Mouse (Mus musculus) lung, postnatal 0 days (tissue): ENCODE measurements around the gene Opn1sw. TPM values are rescaled to one million over a fixed set of nuclear protein-coding genes. Genes with fewer than 3 reads are reported as not detected.
"Not testable (repeated sequence)": the region's sequence is repeated elsewhere in the genome, so short reads cannot be mapped to it uniquely, and the experiment has no call there.

Experiments
- ATAC-seq: fragments of 200-750 bp; cut with Nextera tagmentation; 2 replicates; pipeline ENCODE4 v1.8.0; 2017; ENCODE audit warnings: moderate library complexity
- DNase-seq: peaks from one replicate; pipeline ENCODE4 v3.0.0-alpha.2; 2016; ENCODE audit warnings: low spot score
- H3K27ac ChIP-seq: fragments of 300-500 bp; sonication (generic); 2 replicates; pipeline ENCODE4 v1.5.1; 2014; ENCODE audit warnings: antibody characterized with exemption, mild to moderate bottlenecking, low read length, mixed read lengths
- H3K27me3 ChIP-seq: fragments of 300-500 bp; sonication (generic); replicated peaks from 2 replicates; pipeline ENCODE4 v1.6.1; 2014; ENCODE audit warnings: low read length, mixed read lengths; ENCODE audit not compliant: insufficient read depth
- H3K36me3 ChIP-seq: fragments of 300-500 bp; sonication (generic); 2 replicates; pipeline ENCODE4 v1.6.1; 2014; ENCODE audit warnings: low read length, mixed read lengths; ENCODE audit not compliant: insufficient read depth
- H3K4me1 ChIP-seq: fragments of 300-500 bp; sonication (generic); 2 replicates; pipeline ENCODE4 v1.6.1; 2014; ENCODE audit warnings: antibody characterized with exemption, low read depth, low read length, mixed read lengths; ENCODE audit not compliant: insufficient read depth
- H3K4me2 ChIP-seq: fragments of 300-500 bp; sonication (generic); replicated peaks from 2 replicates; pipeline ENCODE4 v1.6.1; 2014; ENCODE audit warnings: low read depth, mild to moderate bottlenecking, low read length, moderate library complexity, mixed read lengths
- H3K4me3 ChIP-seq: fragments of 300-500 bp; sonication (generic); 2 replicates; pipeline ENCODE4 v1.5.1; 2014; ENCODE audit warnings: low read depth, low read length
- H3K9ac ChIP-seq: fragments of 300-500 bp; sonication (generic); replicated peaks from 2 replicates; pipeline ENCODE4 v1.6.1; 2014; ENCODE audit warnings: low read depth, mild to moderate bottlenecking
- H3K9me3 ChIP-seq: fragments of 300-500 bp; sonication (generic); 2 replicates; pipeline ENCODE4 v1.6.1; 2016; ENCODE audit warnings: low read length, mixed read lengths
- CTCF ChIP-seq: IDR thresholded peaks from 2 replicates; pipeline ENCODE4 v1.5.1; 2016; ENCODE audit warnings: antibody characterized with exemption, mild to moderate bottlenecking
- EP300 ChIP-seq: IDR thresholded peaks from 2 replicates; pipeline ENCODE4 v1.6.1; 2016; ENCODE audit warnings: antibody characterized with exemption, mild to moderate bottlenecking, control low read depth
- WGBS: fragments of 180-500 bp; shearing (Covaris S2); extraction: QIAGEN DNeasy Blood & Tissue Kit; methylation state at CpG from one replicate; pipeline ENCODE4 v1.1.7; 2014; 5-methylcytosine and 5-hydroxymethylcytosine counted together
- microRNA-seq: library from miRNA; unstranded; fragments of <30 nt; microRNA quantifications from one replicate; pipeline ENCODE4, GENCODE M21; 2016
- polyA plus RNA-seq: library from polyadenylated mRNA; unstranded; fragments of >200 nt; fragmentation: Nextera tagmentation; extraction: Ambion mirVana; gene quantifications from 2 replicates; pipeline ENCODE4 v1.2.1, GENCODE M21; 2015

Gene Opn1sw
- polyA plus RNA-seq, 1 experiment from 2014 or later, result 0.30 TPM

DNA sequence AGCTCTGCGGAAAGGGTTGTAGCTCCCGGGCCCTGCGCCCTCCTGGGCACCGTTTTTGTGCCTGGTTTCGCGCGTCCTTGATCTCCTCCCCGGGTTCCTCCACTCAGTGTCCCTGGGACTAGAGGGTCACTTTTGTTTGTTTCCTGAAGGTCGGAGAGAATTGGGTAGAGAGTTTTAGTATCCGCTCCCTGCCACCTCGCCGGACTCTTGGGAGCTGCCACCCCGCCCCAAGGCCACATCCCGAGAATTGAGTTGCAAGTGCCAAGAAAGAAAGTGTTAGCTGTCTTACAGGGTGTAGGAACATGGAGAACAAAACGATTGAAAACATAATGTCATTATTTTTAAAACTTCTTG is 39.9 kb downstream of the Opn1sw start:
- Histone ChIP-seq H3K4me1 (peaks cover 5% of the 10 kb centered on the region; the same call in 1 of the 2 replicates), H3K36me3 (no peaks in the 10 kb centered on the region), H3K4me3 (peak overlapping the region; percentile 85), H3K9me3 (no peaks in the 10 kb centered on the region), H3K9ac (peak overlapping the region; percentile 92), H3K27ac (peak overlapping the region; percentile 88), H3K27me3 (no peaks in the 10 kb centered on the region), H3K4me2 (peak overlapping the region; percentile 56)
- peak; percentile 14 for ATAC-seq
- under 1% methylated on average over 15 of the region's 15 CpGs for whole genome bisulfite sequencing
- peak; percentile 56 for DNase-seq
- no peak for TF ChIP-seq CTCF
- TF ChIP-seq EP300, result no peak

DNA sequence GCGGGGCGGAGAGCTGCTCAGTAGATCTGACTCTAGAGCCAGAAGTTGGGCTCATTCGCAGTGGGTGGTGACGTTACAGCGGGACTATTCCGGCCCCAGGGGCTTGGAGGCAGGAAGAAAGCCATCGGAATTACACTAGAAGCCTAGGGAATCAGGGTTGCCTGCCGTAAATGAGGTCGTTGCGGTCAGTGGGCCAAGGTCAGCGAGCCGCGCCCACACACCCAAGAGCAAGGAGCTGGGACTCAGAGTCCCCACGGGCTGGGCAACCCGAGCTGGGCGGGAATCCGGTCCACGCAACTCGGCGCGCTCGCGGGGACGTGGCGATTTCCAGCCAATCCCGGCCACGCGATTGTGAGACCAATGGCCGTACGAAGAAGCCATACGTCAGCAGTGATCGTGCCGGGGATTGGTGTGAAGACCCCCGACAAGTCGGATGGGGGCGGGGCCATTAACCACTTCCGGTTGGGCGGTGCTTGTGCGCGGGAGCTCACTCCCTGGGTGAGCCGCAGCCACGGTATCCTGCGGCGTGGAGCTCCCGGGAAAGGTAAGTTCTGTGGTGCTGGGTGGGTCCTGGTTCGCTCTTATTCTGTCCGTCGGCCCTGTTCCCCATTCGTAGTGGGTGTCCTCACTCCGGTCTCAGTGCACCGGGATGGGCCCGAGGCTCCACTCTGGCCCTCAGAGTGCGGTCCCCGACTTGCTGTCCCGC is 40.5 kb downstream of the Opn1sw start, which contains the start of gene Calu:
TSS of gene Calu (plus strand) at position 405 of the 706 bp plus-strand sequence.
- under 1% methylated on average over 55 of the region's 55 CpGs for WGBS
- no peaks in the 10 kb centered on the region for H3K9me3 ChIP-seq
- no peaks in the 10 kb centered on the region for H3K27me3 ChIP-seq
- H3K4me2 ChIP-seq, result peak within 1 kb of the TSS; percentile 56
- ATAC-seq (peak; percentile 99), DNase-seq (peak; percentile 99)
- no peaks in the 10 kb centered on the region for H3K36me3 ChIP-seq
- TF ChIP-seq EP300 (no peak), CTCF (no peak)
- peak within 1 kb of the TSS; percentile 88 for H3K27ac ChIP-seq
- peak within 1 kb of the TSS; percentile 85 for H3K4me3 ChIP-seq
- H3K4me1 ChIP-seq, result peaks cover 5% of the 10 kb centered on the region; the same call in 1 of the 2 replicates
- peak within 1 kb of the TSS; percentile 92 for H3K9ac ChIP-seq

DNA sequence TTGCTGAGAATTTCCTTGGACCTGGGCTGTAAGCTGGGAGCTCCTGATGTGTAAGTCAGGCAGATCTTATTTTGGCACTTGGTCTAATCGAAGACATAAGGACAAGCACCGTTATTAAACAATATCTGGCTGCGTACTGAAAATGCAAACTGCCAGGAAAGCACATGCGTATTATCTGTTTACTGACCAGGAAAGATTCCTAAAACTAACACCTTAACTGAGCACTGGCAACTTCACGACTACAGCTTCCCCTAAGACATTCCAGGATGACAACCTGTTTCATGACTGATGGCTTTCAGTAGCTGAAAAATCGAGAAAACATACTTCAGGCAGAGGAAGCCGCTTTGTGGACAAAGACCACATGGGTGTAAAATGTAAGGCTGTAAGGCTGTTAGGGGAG is 41.1 kb downstream of the Opn1sw start:
- Histone ChIP-seq H3K36me3 (no peaks in the 10 kb centered on the region), H3K9me3 (no peaks in the 10 kb centered on the region), H3K4me2 (peak overlapping the region; percentile 56), H3K27ac (peak overlapping the region; percentile 84), H3K27me3 (no peaks in the 10 kb centered on the region), H3K4me1 (peaks cover 5% of the 10 kb centered on the region; the same call in 1 of the 2 replicates), H3K9ac (peak overlapping the region; percentile 45), H3K4me3 (peak overlapping the region; percentile 85)
- DNase-seq (no peak), ATAC-seq (no peak)
- 16% methylated on average over 7 of the region's 7 CpGs for WGBS
- no peak for TF ChIP-seq CTCF
- TF ChIP-seq EP300, result no peak

DNA sequence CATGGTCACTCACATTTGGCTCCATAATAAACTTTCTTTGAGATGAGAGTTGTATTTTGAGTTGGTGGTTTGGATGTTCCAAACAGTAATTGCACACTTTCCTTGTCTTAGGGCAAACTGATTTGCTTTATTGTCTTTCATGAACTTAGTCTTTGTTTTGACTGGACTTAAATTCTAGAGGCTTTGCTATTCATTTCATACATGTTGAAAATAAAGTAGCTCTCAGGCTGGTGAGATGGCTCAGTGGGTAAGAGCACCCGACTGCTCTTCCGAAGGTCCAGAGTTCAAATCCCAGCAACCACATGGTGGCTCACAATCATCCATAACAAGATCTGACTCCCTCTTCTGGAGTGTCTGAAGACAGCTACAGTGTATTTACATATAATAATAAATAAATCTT is 41.8 kb downstream of the Opn1sw start:
- not testable (repeated sequence) for H3K4me1 ChIP-seq, H3K4me3 ChIP-seq, H3K4me2 ChIP-seq, H3K9ac ChIP-seq, H3K36me3 ChIP-seq, H3K27ac ChIP-seq, H3K27me3 ChIP-seq, ATAC-seq, H3K9me3 ChIP-seq, DNase-seq
- 98% methylated on average over 2 of the region's 2 CpGs for WGBS

DNA sequence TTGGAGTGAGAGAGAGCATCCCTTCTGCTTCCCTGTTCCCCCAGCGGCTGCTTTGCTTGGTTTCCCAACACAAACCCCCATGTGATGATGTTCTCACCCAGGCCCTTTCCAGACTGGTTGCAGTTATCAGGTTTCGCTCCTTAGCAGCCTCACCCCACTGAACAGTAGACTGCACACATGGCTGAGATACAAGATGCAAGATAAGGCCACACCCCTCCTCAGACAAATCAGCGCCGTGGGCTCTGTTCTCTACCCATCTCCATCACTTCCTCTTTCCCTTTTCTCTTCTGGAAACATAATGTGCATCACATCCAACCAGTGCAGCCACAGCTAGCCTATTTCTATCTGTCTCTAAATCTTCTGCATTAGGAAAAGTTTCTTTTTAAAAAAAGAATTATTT is 58.8 kb downstream of the Opn1sw start:
- DNase-seq (no peak), ATAC-seq (no peak)
- WGBS, result 50% methylated on average over 4 of the region's 4 CpGs
- Histone ChIP-seq H3K9ac (no peak overlapping the region), H3K4me3 (no peak overlapping the region), H3K4me2 (no peak overlapping the region), H3K36me3 (no peaks in the 10 kb centered on the region), H3K4me1 (no peaks in the 10 kb centered on the region), H3K27me3 (no peaks in the 10 kb centered on the region), H3K9me3 (no peaks in the 10 kb centered on the region), H3K27ac (no peak overlapping the region)
- TF ChIP-seq EP300, result no peak

DNA sequence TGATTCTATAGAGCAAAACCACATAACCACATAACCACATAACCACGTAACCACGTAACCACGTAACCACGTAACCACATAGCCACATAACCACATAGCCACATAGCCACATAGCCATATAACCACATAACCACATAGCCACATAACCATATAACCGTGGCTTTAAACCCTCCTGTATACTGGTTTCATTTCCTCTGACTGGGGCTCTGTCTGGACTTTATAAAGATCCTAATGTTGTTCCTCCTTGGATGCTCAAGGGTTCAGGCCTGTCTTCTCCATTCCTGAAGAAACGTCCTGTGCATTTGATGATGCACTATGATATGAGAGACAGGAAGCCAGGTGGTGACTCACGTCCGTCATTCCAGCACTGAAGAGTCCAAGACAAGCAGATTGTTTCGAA is 61.3 kb downstream of the Opn1sw start:
- H3K4me2 ChIP-seq, result no peak overlapping the region
- WGBS, result 80% methylated on average over 9 of the region's 9 CpGs
- H3K4me3 ChIP-seq, result no peak overlapping the region
- no peak overlapping the region for H3K27ac ChIP-seq
- no peak overlapping the region for H3K9ac ChIP-seq
- no peaks in the 10 kb centered on the region for H3K9me3 ChIP-seq
- H3K27me3 ChIP-seq, result no peaks in the 10 kb centered on the region
- DNase-seq (no peak), ATAC-seq (no peak)
- no peaks in the 10 kb centered on the region for H3K36me3 ChIP-seq
- no peak for TF ChIP-seq EP300
- no peak for TF ChIP-seq CTCF
- H3K4me1 ChIP-seq, result no peaks in the 10 kb centered on the region

Small RNAs within 50 kb of the gene (microRNA-seq; reads per million reads assigned to microRNA genes)
- not detected for gene Gm26220
- not detected for gene Gm44354

Other genes starting within 250 kb of the Opn1sw start
- gene Rbm28, start 223.5 kb downstream of the Opn1sw start, polyA plus RNA-seq, result 16.9 and 19.1 TPM in 2 replicates
- 2.0 and 2.5 TPM in 2 replicates for gene Prrt4, start 208.9 kb downstream of the Opn1sw start, polyA plus RNA-seq
- gene Impdh1, start 172.1 kb downstream of the Opn1sw start, polyA plus RNA-seq, result 93.8 and 106 TPM in 2 replicates
- gene Hilpda, start 116.0 kb downstream of the Opn1sw start, polyA plus RNA-seq, result 126 and 150 TPM in 2 replicates
- 0.79 and 1.2 TPM in 2 replicates for gene Fam71f2, start 108.9 kb downstream of the Opn1sw start, polyA plus RNA-seq
- gene Fam71f1, start 69.3 kb downstream of the Opn1sw start, polyA plus RNA-seq, result not detected in 2 replicates
- gene Calu, start 40.4 kb downstream of the Opn1sw start, polyA plus RNA-seq, result 232 and 238 TPM in 2 replicates
- 3.0 and 4.6 TPM in 2 replicates for gene Ccdc136, start 7.8 kb upstream of the Opn1sw start, polyA plus RNA-seq
- 1.2 and 1.5 TPM in 2 replicates for gene Flnc, start 44.8 kb upstream of the Opn1sw start, polyA plus RNA-seq
- gene Atp6v1f, start 79.2 kb upstream of the Opn1sw start, polyA plus RNA-seq, result 264 and 293 TPM in 2 replicates
- not detected in 2 replicates for gene Atp6v1fnb, start 83.0 kb upstream of the Opn1sw start, polyA plus RNA-seq
- gene Kcp, start 119.5 kb upstream of the Opn1sw start, polyA plus RNA-seq, result 4.0 and 4.8 TPM in 2 replicates
- gene Irf5, start 138.2 kb upstream of the Opn1sw start, polyA plus RNA-seq, result 8.5 and 8.6 TPM in 2 replicates
- 38.3 and 39.5 TPM in 2 replicates for gene Tnpo3, start 221.4 kb upstream of the Opn1sw start, polyA plus RNA-seq